Mouse (Mus musculus): Measurements from ENCODE around the gene Rbfox1. TPM values are rescaled to one million over a fixed set of nuclear protein-coding genes. Genes with fewer than 3 reads are reported as not detected.

The Rbfox1 gene
- polyA plus RNA-seq, 1 experiment: 1.5 TPM

DNA sequence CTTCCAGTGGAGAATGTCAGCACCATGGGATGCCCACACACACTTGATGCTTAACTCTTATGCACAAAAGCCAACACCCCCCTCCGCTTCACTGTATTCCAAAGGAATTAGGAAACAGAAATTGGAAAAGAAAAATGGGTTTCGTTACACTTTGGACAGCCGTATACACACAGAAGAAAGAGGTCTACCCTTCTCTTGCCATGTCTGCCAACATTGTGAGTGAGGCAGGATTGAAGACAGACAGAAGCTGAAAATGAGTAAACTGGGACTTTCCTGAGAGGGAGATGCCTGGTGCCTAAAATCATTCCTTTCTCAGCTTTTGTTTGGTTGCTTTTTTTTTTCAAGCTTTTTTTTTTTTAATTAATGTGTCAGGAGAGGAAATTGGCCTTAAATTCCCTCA is 1000.5 kb downstream of the Rbfox1 start:
- Histone ChIP-seq H3K4me3 (ENCODE audit: insufficient read depth, low read depth, low read length) (no peak overlapping the region), H3K4me1 (ENCODE audit: control insufficient read depth, insufficient read depth, insufficient read length, low read length) (no peaks in the 10 kb centered on the region), H3K27ac (replicated peaks; ENCODE audit: low read depth, low read length) (no peak overlapping the region)

GRCm38 (mm10) chr16:6889221-6889620 is 1004.1 kb downstream of the Rbfox1 start:
- Histone ChIP-seq H3K4me1 (ENCODE audit: control insufficient read depth, insufficient read depth, insufficient read length, low read length) (no peaks in the 10 kb centered on the region), H3K27ac (replicated peaks; ENCODE audit: low read depth, low read length) (no peak overlapping the region), H3K4me3 (ENCODE audit: insufficient read depth, low read depth, low read length) (no peak overlapping the region)

GRCm38 (mm10) chr16:6897734-6898133 is 1012.6 kb downstream of the Rbfox1 start:
- no peak overlapping the region for H3K27ac ChIP-seq (replicated peaks; ENCODE audit: low read depth, low read length)

DNA sequence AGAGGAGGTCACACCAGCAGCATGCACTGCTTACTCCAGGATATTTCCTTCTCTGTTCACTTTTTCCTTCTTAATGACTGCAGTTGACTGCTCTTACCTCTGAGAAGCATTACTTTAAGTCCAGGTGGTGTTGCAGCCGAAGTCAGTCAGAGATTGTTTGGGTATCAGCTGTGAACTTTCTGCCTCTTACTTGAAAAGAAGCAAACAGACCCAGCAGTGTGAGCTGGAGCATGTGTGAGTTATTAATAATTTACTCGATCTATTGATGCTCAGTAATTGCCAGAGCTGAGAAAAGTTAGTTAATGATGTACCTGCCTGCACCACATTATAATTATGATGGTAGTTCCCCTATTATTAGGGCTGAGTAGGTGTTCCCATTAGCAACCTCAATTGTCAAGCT is 1014.9 kb downstream of the Rbfox1 start:
- Histone ChIP-seq H3K27ac (replicated peaks; ENCODE audit: low read depth, low read length) (no peak overlapping the region), H3K4me3 (ENCODE audit: insufficient read depth, low read depth, low read length) (no peak overlapping the region), H3K4me1 (ENCODE audit: control insufficient read depth, insufficient read depth, insufficient read length, low read length) (no peaks in the 10 kb centered on the region)

More at GRCm38 (mm10) chr16:6897734-6898133, 1012.6 kb downstream of the Rbfox1 start:
- H3K4me1 ChIP-seq (ENCODE audit: control insufficient read depth, insufficient read depth, insufficient read length, low read length): no peaks in the 10 kb centered on the region
- H3K4me3 ChIP-seq (ENCODE audit: insufficient read depth, low read depth, low read length): no peak overlapping the region

- Histone ChIP-seq H3K27ac (replicated peaks; ENCODE audit: low read depth, low read length) (no peak overlapping the region), H3K4me3 (ENCODE audit: insufficient read depth, low read depth, low read length) (no peak overlapping the region), H3K4me1 (ENCODE audit: control insufficient read depth, insufficient read depth, insufficient read length, low read length) (no peaks in the 10 kb centered on the region)
Observed at GRCm38 (mm10) chr16:6904984-6905383, 1019.8 kb downstream of the Rbfox1 start.

- Histone ChIP-seq H3K4me1 (ENCODE audit: control insufficient read depth, insufficient read depth, insufficient read length, low read length) (no peaks in the 10 kb centered on the region), H3K27ac (replicated peaks; ENCODE audit: low read depth, low read length) (no peak overlapping the region), H3K4me3 (ENCODE audit: insufficient read depth, low read depth, low read length) (no peak overlapping the region)
Observed at GRCm38 (mm10) chr16:6906001-6906400, 1020.8 kb downstream of the Rbfox1 start.

GRCm38 (mm10) chr16:6907550-6907949 is 1022.4 kb downstream of the Rbfox1 start:
- H3K4me1 ChIP-seq (ENCODE audit: control insufficient read depth, insufficient read depth, insufficient read length, low read length): no peaks in the 10 kb centered on the region
- no peak overlapping the region for H3K27ac ChIP-seq (replicated peaks; ENCODE audit: low read depth, low read length)
- no peak overlapping the region for H3K4me3 ChIP-seq (ENCODE audit: insufficient read depth, low read depth, low read length)

- no peaks in the 10 kb centered on the region for H3K4me1 ChIP-seq (ENCODE audit: control insufficient read depth, insufficient read depth, insufficient read length, low read length)
- no peak overlapping the region for H3K27ac ChIP-seq (replicated peaks; ENCODE audit: low read depth, low read length)
- no peak overlapping the region for H3K4me3 ChIP-seq (ENCODE audit: insufficient read depth, low read depth, low read length)
Observed at GRCm38 (mm10) chr16:6914531-6914930, 1029.4 kb downstream of the Rbfox1 start.

GRCm38 (mm10) chr16:6918641-6919040 is 1033.5 kb downstream of the Rbfox1 start:
- H3K27ac ChIP-seq (replicated peaks; ENCODE audit: low read depth, low read length): no peak overlapping the region
- no peaks in the 10 kb centered on the region for H3K4me1 ChIP-seq (ENCODE audit: control insufficient read depth, insufficient read depth, insufficient read length, low read length)
- H3K4me3 ChIP-seq (ENCODE audit: insufficient read depth, low read depth, low read length): no peak overlapping the region

DNA sequence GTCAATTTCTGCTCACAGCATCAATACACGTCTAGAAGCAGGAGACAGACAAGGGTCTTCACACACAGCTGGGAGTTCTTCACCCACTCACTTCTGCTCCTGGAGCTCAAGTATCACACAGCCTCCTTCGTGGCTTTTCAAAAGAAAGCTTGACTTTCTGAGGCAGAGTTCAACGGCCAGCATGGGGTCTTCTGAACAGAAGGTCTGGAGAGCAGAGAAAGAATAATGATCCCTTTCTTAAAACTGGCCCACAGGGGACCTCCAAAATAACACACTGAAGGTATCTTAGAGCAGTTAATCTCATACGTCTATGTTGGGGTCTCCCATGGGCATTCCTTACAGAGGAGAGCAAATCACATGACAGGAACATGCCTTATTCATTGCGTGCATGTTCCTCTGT is 1034.5 kb downstream of the Rbfox1 start:
- Histone ChIP-seq H3K4me1 (ENCODE audit: control insufficient read depth, insufficient read depth, insufficient read length, low read length) (no peaks in the 10 kb centered on the region), H3K4me3 (ENCODE audit: insufficient read depth, low read depth, low read length) (no peak overlapping the region), H3K27ac (replicated peaks; ENCODE audit: low read depth, low read length) (no peak overlapping the region)

DNA sequence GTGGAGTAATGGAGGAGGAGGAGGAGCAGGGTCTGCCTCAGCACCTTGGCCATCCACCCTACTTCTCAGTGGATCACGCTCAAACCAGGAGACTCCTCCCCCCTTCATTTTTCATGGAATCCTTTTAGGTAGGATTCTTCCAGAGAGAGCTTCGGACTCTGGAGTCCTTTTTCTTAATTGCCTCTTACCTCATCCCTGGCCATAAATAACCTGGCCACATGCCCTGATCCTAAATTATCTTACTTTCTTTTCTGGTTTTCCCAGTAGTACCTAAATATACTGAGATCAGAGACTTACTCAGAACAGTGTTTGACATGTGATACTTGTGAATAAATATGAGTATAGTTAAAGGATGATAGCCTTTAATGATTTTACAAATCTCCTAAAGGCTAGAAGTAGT is 1042.5 kb downstream of the Rbfox1 start:
- Histone ChIP-seq H3K4me1 (ENCODE audit: control insufficient read depth, insufficient read depth, insufficient read length, low read length) (no peaks in the 10 kb centered on the region), H3K27ac (replicated peaks; ENCODE audit: low read depth, low read length) (no peak overlapping the region), H3K4me3 (ENCODE audit: insufficient read depth, low read depth, low read length) (no peak overlapping the region)

GRCm38 (mm10) chr16:6930795-6931194 is 1045.6 kb downstream of the Rbfox1 start:
- H3K4me3 ChIP-seq (ENCODE audit: insufficient read depth, low read depth, low read length): no peak overlapping the region
- H3K27ac ChIP-seq (replicated peaks; ENCODE audit: low read depth, low read length): no peak overlapping the region
- H3K4me1 ChIP-seq (ENCODE audit: control insufficient read depth, insufficient read depth, insufficient read length, low read length): no peaks in the 10 kb centered on the region

GRCm38 (mm10) chr16:6946151-6946550 is 1061.0 kb downstream of the Rbfox1 start:
- Histone ChIP-seq H3K27ac (replicated peaks; ENCODE audit: low read depth, low read length) (no peak overlapping the region), H3K4me3 (ENCODE audit: insufficient read depth, low read depth, low read length) (no peak overlapping the region)

GRCm38 (mm10) chr16:6949666-6950065 is 1064.5 kb downstream of the Rbfox1 start:
- H3K4me1 ChIP-seq (ENCODE audit: control insufficient read depth, insufficient read depth, insufficient read length, low read length): no peaks in the 10 kb centered on the region
- H3K4me3 ChIP-seq (ENCODE audit: insufficient read depth, low read depth, low read length): no peak overlapping the region
- no peak overlapping the region for H3K27ac ChIP-seq (replicated peaks; ENCODE audit: low read depth, low read length)

More at GRCm38 (mm10) chr16:6946151-6946550, 1061.0 kb downstream of the Rbfox1 start:
- no peaks in the 10 kb centered on the region for H3K4me1 ChIP-seq (ENCODE audit: control insufficient read depth, insufficient read depth, insufficient read length, low read length)

GRCm38 (mm10) chr16:6955102-6955675 is 1070.0 kb downstream of the Rbfox1 start:
- H3K27ac ChIP-seq (replicated peaks; ENCODE audit: low read depth, low read length): no peak overlapping the region

DNA sequence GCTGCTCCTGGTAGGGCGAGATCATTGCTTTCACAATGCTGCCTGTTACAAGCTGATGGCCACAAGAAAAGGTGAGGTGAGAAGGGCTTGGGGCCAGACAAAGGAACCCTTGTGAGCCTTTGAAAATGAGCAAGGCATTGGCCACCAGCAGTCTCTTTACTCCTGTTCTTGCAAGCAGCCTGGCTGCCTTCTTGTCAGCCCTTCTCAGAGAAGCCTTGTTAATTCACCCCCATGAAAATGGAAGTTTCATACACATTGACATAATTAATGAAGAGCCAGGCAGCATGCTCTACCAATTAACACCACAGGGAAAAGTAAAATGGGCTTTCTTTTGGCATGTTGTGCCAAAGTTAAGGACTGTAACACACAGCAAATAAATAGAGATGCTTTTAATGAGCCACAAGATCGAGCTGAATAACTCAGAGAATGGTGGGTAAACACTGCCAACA is 1076.8 kb downstream of the Rbfox1 start:
- no peaks in the 10 kb centered on the region for H3K4me1 ChIP-seq (ENCODE audit: control insufficient read depth, insufficient read depth, insufficient read length, low read length)
- H3K4me3 ChIP-seq (ENCODE audit: insufficient read depth, low read depth, low read length): no peak overlapping the region
- H3K27ac ChIP-seq (replicated peaks; ENCODE audit: low read depth, low read length): no peak overlapping the region

More at GRCm38 (mm10) chr16:6955102-6955675, 1070.0 kb downstream of the Rbfox1 start:
- Histone ChIP-seq H3K4me1 (ENCODE audit: control insufficient read depth, insufficient read depth, insufficient read length, low read length) (no peaks in the 10 kb centered on the region), H3K4me3 (ENCODE audit: insufficient read depth, low read depth, low read length) (no peak overlapping the region)

Measured in brown adipose tissue, adult 24 weeks (tissue).